Mouse (Mus musculus): ENCODE results near the gene Vstm2a. TPM values are rescaled to one million over a fixed set of nuclear protein-coding genes. Genes with fewer than 3 reads are reported as not detected.

Gene Vstm2a
- polyA plus RNA-seq, 1 experiment from 2014 or later, result 14.4 TPM

- Histone ChIP-seq H3K9ac (no peak overlapping the region), H3K4me1 (no peaks in the 10 kb centered on the region), H3K27me3 (no peaks in the 10 kb centered on the region), H3K4me2 (replicated peaks) (no peak overlapping the region), H3K27ac (no peak overlapping the region), H3K36me3 (no peaks in the 10 kb centered on the region), H3K9me3 (replicated peaks) (no peaks in the 10 kb centered on the region), H3K4me3 (no peak overlapping the region)
- WGBS, result 60% methylated on average over 3 of the region's 3 CpGs
- no peak for ATAC-seq (ENCODE audit: low FRiP score)
Observed at GRCm38 (mm10) chr11:16345179-16345578, 87.7 kb downstream of the Vstm2a start.

GRCm38 (mm10) chr11:16345676-16346075 lies 88.2 kb downstream of the Vstm2a start:
- no peaks in the 10 kb centered on the region for H3K4me1 ChIP-seq
- no peak overlapping the region for H3K9ac ChIP-seq
- H3K4me2 ChIP-seq (replicated peaks), result no peak overlapping the region
- no peaks in the 10 kb centered on the region for H3K36me3 ChIP-seq
- WGBS, result 82% methylated on average over 3 of the region's 3 CpGs
- no peak for ATAC-seq (ENCODE audit: low FRiP score)
- no peaks in the 10 kb centered on the region for H3K27me3 ChIP-seq
- H3K4me3 ChIP-seq, result no peak overlapping the region
- no peaks in the 10 kb centered on the region for H3K9me3 ChIP-seq (replicated peaks)
- H3K27ac ChIP-seq, result no peak overlapping the region

- no peaks in the 10 kb centered on the region for H3K36me3 ChIP-seq
- ATAC-seq (ENCODE audit: low FRiP score), result no peak
- H3K4me3 ChIP-seq, result no peak overlapping the region
- no peaks in the 10 kb centered on the region for H3K9me3 ChIP-seq (replicated peaks)
- no peak overlapping the region for H3K27ac ChIP-seq
- H3K27me3 ChIP-seq, result no peaks in the 10 kb centered on the region
- WGBS, result 92% methylated on average over 4 of the region's 4 CpGs
- no peak overlapping the region for H3K4me2 ChIP-seq (replicated peaks)
- H3K4me1 ChIP-seq, result no peaks in the 10 kb centered on the region
- H3K9ac ChIP-seq, result no peak overlapping the region
Observed at GRCm38 (mm10) chr11:16351915-16352314, 94.4 kb downstream of the Vstm2a start.

- ATAC-seq (ENCODE audit: low FRiP score), result no peak
- no peak overlapping the region for H3K4me2 ChIP-seq (replicated peaks)
Observed at GRCm38 (mm10) chr11:16354356-16354755, 96.8 kb downstream of the Vstm2a start.

GRCm38 (mm10) chr11:16366852-16367587 lies 109.5 kb downstream of the Vstm2a start:
- H3K9ac ChIP-seq, result no peak overlapping the region
- no peak overlapping the region for H3K4me2 ChIP-seq (replicated peaks)
- no peak overlapping the region for H3K4me3 ChIP-seq
- H3K4me1 ChIP-seq, result no peaks in the 10 kb centered on the region
- H3K27me3 ChIP-seq, result no peaks in the 10 kb centered on the region
- H3K27ac ChIP-seq, result no peak overlapping the region
- ATAC-seq (ENCODE audit: low FRiP score), result no peak
- H3K36me3 ChIP-seq, result no peaks in the 10 kb centered on the region
- WGBS, result 63% methylated on average over 8 of the region's 8 CpGs
- no peaks in the 10 kb centered on the region for H3K9me3 ChIP-seq (replicated peaks)

More at GRCm38 (mm10) chr11:16354356-16354755, 96.8 kb downstream of the Vstm2a start:
- Histone ChIP-seq H3K4me3 (no peak overlapping the region), H3K9me3 (replicated peaks) (no peaks in the 10 kb centered on the region), H3K27ac (no peak overlapping the region), H3K9ac (no peak overlapping the region), H3K27me3 (no peaks in the 10 kb centered on the region), H3K4me1 (no peaks in the 10 kb centered on the region), H3K36me3 (no peaks in the 10 kb centered on the region)

- no peak for ATAC-seq (ENCODE audit: low FRiP score)
- H3K36me3 ChIP-seq, result no peaks in the 10 kb centered on the region
- WGBS, result 57% methylated on average over 2 of the region's 2 CpGs
- H3K9me3 ChIP-seq (replicated peaks), result no peaks in the 10 kb centered on the region
- H3K27ac ChIP-seq, result no peak overlapping the region
- H3K4me3 ChIP-seq, result no peak overlapping the region
- no peaks in the 10 kb centered on the region for H3K4me1 ChIP-seq
- H3K4me2 ChIP-seq (replicated peaks), result no peak overlapping the region
- H3K27me3 ChIP-seq, result no peaks in the 10 kb centered on the region
- H3K9ac ChIP-seq, result no peak overlapping the region
Observed at GRCm38 (mm10) chr11:16403627-16404026, 146.1 kb downstream of the Vstm2a start.

GRCm38 (mm10) chr11:16411736-16412135 lies 154.2 kb downstream of the Vstm2a start:
- Histone ChIP-seq H3K4me3 (no peak overlapping the region), H3K9me3 (replicated peaks) (no peaks in the 10 kb centered on the region), H3K36me3 (no peaks in the 10 kb centered on the region), H3K4me1 (no peaks in the 10 kb centered on the region), H3K9ac (no peak overlapping the region), H3K4me2 (replicated peaks) (no peak overlapping the region), H3K27me3 (no peaks in the 10 kb centered on the region), H3K27ac (no peak overlapping the region)
- no peak for ATAC-seq (ENCODE audit: low FRiP score)
- 74% methylated on average over 1 of the region's 1 CpGs for WGBS

- no peak overlapping the region for H3K27ac ChIP-seq
- no peak overlapping the region for H3K4me3 ChIP-seq
- 28% methylated on average over 4 of the region's 4 CpGs for WGBS
- H3K4me2 ChIP-seq (replicated peaks), result no peak overlapping the region
- H3K9ac ChIP-seq, result no peak overlapping the region
- no peaks in the 10 kb centered on the region for H3K4me1 ChIP-seq
- H3K36me3 ChIP-seq, result no peaks in the 10 kb centered on the region
- no peaks in the 10 kb centered on the region for H3K9me3 ChIP-seq (replicated peaks)
- ATAC-seq (ENCODE audit: low FRiP score), result peak; percentile 91
- H3K27me3 ChIP-seq, result no peaks in the 10 kb centered on the region
Observed at GRCm38 (mm10) chr11:16412609-16413008, 155.1 kb downstream of the Vstm2a start.

GRCm38 (mm10) chr11:16413077-16413644 lies 155.6 kb downstream of the Vstm2a start:
- no peaks in the 10 kb centered on the region for H3K9me3 ChIP-seq (replicated peaks)
- peak; percentile 41; the same call in 1 of the 2 replicates for ATAC-seq (ENCODE audit: low FRiP score)
- no peaks in the 10 kb centered on the region for H3K27me3 ChIP-seq
- H3K36me3 ChIP-seq, result no peaks in the 10 kb centered on the region
- no peak overlapping the region for H3K27ac ChIP-seq
- H3K4me3 ChIP-seq, result no peak overlapping the region
- no peak overlapping the region for H3K9ac ChIP-seq
- no peak overlapping the region for H3K4me2 ChIP-seq (replicated peaks)
- WGBS, result 31% methylated on average over 1 of the region's 1 CpGs
- no peaks in the 10 kb centered on the region for H3K4me1 ChIP-seq

GRCm38 (mm10) chr11:16439548-16440251 lies 182.2 kb downstream of the Vstm2a start:
- H3K27ac ChIP-seq, result no peak overlapping the region
- ATAC-seq (ENCODE audit: low FRiP score), result peak; percentile 50; the same call in 1 of the 2 replicates
- 83% methylated on average over 7 of the region's 7 CpGs for WGBS

More at GRCm38 (mm10) chr11:16439548-16440251, 182.2 kb downstream of the Vstm2a start:
- H3K9ac ChIP-seq, result no peak overlapping the region
- H3K4me1 ChIP-seq, result no peaks in the 10 kb centered on the region
- H3K4me3 ChIP-seq, result no peak overlapping the region
- H3K9me3 ChIP-seq (replicated peaks), result no peaks in the 10 kb centered on the region
- no peak overlapping the region for H3K4me2 ChIP-seq (replicated peaks)
- H3K36me3 ChIP-seq, result no peaks in the 10 kb centered on the region
- H3K27me3 ChIP-seq, result no peaks in the 10 kb centered on the region
